Mouse (Mus musculus) lung, adult 2 months (tissue): ENCODE results near the gene Rhox3g.
"Not testable (repeated sequence)": the region's sequence is repeated elsewhere in the genome, so short reads cannot be mapped to it uniquely, and the experiment has no call there.

Source experiments
- CTCF ChIP-seq: fragments of 200-500 bp; IDR thresholded peaks from 2 replicates; pipeline ENCODE4 v1.5.1; 2011; ENCODE audit warnings: mild to moderate bottlenecking, low read length, control low read depth; ENCODE audit not compliant: insufficient read depth
- POLR2A ChIP-seq: fragments of 200-500 bp; IDR thresholded peaks from 2 replicates; pipeline ENCODE4 v1.6.1; 2011; ENCODE audit warnings: low read depth, mild to moderate bottlenecking, control low read depth, low read length, borderline replicate concordance; ENCODE audit errors: extremely low read depth

DNA sequence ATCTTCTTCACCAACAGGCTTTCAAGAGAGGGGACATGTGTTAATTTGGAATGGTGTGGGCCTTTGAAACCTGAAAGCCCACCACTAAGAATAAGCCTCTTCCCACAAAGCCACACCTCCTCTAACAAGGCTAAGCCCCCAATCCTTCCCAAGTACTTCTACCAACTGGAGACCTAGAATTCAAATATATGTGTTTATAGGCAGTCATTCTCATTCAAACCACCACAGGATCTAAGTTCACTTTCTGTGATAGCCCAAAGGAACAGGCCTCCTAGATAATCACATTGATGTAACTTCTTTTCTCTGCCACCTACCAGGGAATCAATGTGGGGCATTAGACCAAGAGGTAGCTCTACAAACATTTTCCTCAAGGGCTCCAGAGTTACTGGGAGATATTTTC is 47.7 kb downstream of the Rhox3g start, which contains the start of gene Rhox3f:
- TF ChIP-seq CTCF, POLR2A: not testable (repeated sequence)
